Mouse (Mus musculus) small intestine, adult 2 months (tissue): ENCODE results near the gene Rassf6.

Experiments
- CTCF ChIP-seq: fragments of 200-500 bp; IDR thresholded peaks from 2 replicates; pipeline ENCODE4 v1.5.1; 2012; ENCODE audit warnings: low read depth, mild to moderate bottlenecking, control low read depth, inconsistent platforms, low read length, moderate library complexity, mixed read lengths; ENCODE audit not compliant: insufficient replicate concordance, insufficient read length; ENCODE audit errors: extremely low read depth
- POLR2A ChIP-seq: fragments of 200-500 bp; IDR thresholded peaks from 2 replicates; pipeline ENCODE4 v1.6.1; 2012; ENCODE audit warnings: low read depth, mild to moderate bottlenecking, control low read depth, inconsistent platforms, low read length, moderate library complexity

GRCm38 (mm10) chr5:90660411-90660810, 20.0 kb upstream of the Rassf6 start:
- TF ChIP-seq CTCF: no peak
- TF ChIP-seq POLR2A: no peak
